ENCODE assay signal across 16 mouse cellular contexts in the genomic region with DNA sequence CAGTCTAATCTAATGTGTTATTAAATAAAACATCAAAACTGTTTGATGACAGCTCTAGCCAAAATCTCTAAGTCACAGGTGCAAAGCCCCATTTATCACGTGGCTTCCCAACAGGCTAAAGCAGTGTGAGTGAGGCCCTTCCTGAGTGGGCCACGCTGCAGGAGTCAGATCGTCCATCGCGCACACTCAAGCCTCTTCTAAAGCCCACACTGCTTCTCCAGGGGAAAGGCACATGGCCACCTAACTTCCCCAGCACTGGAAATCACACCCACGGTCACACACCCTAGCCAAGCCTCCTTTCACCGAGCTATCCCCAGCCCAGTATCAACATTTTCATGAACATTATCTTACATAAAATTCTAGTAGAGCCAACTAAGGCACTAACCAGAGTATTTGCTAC.
"Had no signal": no experiment of that assay in that cellular context is flagged by ENCODE, and none has a peak within 500 bp of the region (broad histone marks: within the 10 kb centered on the region; RNA-seq: fewer than 3 reads in every experiment).

No protein-coding gene starts in this region.

- H3K4me2 ChIP-seq: neural tube, embryonic 13.5 days; neural tube, embryonic 15.5 days; stomach, embryonic 15.5 days had no signal

- H3K9ac ChIP-seq: neural tube, embryonic 13.5 days; neural tube, embryonic 15.5 days; stomach, embryonic 15.5 days had no signal

- H3K27me3 ChIP-seq: neural tube, embryonic 13.5 days; neural tube, embryonic 15.5 days; stomach, embryonic 15.5 days had no signal

- H3K27ac ChIP-seq: neural tube, embryonic 13.5 days; neural tube, embryonic 15.5 days; stomach, embryonic 15.5 days; stomach, postnatal 0 days had no signal

- H3K4me3 ChIP-seq: neural tube, embryonic 13.5 days; neural tube, embryonic 15.5 days; stomach, embryonic 15.5 days had no signal

- H3K4me1 ChIP-seq: stomach, embryonic 15.5 days had no signal

- H3K9me3 ChIP-seq: neural tube, embryonic 15.5 days; stomach, embryonic 15.5 days had no signal

- DNase-seq: retina, postnatal 1 day; right cerebral cortex, adult 18-20 months; right cerebral cortex, postnatal 14 days; right cerebral cortex, postnatal 25 days; right cerebral cortex, postnatal 4 days; spleen, adult 18-20 months; thymus, adult 18-20 months; thymus, adult 2 months; thymus, postnatal 14 days; thymus, postnatal 25 days; thymus, postnatal 36 days; thymus, postnatal 4 days had no signal
